Mouse (Mus musculus): ENCODE data around the gene Itgb6. TPM values are rescaled to one million over a fixed set of nuclear protein-coding genes. Genes with fewer than 3 reads are reported as not detected.
A peak's percentile ranks its signal among the peaks of the same experiment; 100 is the strongest.

Itgb6 gene
- total and polyA plus RNA-seq, 2 experiments from 2014 or later = 0.51 to 2.4 TPM

DNA sequence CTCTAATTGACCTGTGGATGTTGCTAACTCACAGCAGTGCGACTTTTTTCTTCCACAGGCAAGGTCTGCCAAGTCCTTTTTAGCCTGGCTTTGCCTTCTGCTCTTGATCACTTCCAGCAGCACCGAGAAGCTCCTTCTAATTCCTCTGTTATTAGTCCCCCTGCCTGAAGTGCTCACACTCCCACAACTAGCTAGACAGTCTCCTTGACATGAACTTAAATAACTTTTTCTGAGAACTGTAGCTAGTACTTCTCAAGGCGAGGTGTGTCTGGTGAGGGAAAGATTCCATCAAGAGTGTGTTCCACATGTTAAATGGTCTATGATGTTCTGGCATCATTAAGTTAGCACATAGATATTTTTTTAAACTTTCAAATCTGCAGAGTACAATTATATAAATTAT is 15.6 kb downstream of the Itgb6 start:
- no peak overlapping the region for H3K27ac ChIP-seq (ENCODE audit: low read depth)
- no peak overlapping the region for H3K9ac ChIP-seq (replicated peaks; ENCODE audit: low read depth, low read length)
- DNase-seq (ENCODE audit: low spot score) (no peak), ATAC-seq (ENCODE audit: insufficient read depth, low read depth) (no peak)
- no peaks in the 10 kb centered on the region for H3K36me3 ChIP-seq (replicated peaks; ENCODE audit: control insufficient read depth, insufficient read depth, low read length)
- no peak overlapping the region for H3K4me2 ChIP-seq (ENCODE audit: low read depth, low read length)
- H3K27me3 ChIP-seq (ENCODE audit: control insufficient read depth, insufficient read depth, low read length) = no peaks in the 10 kb centered on the region
- no peaks in the 10 kb centered on the region for H3K9me3 ChIP-seq (replicated peaks; ENCODE audit: control insufficient read depth, low read length)
- no peak overlapping the region for H3K4me3 ChIP-seq (ENCODE audit: low read depth, low read length)
- H3K4me1 ChIP-seq (ENCODE audit: control insufficient read depth, insufficient read depth) = peaks cover 26% of the 10 kb centered on the region
- 56% methylated on average over 3 of the region's 3 CpGs for WGBS
- TF ChIP-seq EP300 (IDR thresholded peaks at IDR 0.05; ENCODE audit: low read depth) (no peak), CTCF (IDR thresholded peaks at IDR 0.05; ENCODE audit: low read depth) (no peak)

DNA sequence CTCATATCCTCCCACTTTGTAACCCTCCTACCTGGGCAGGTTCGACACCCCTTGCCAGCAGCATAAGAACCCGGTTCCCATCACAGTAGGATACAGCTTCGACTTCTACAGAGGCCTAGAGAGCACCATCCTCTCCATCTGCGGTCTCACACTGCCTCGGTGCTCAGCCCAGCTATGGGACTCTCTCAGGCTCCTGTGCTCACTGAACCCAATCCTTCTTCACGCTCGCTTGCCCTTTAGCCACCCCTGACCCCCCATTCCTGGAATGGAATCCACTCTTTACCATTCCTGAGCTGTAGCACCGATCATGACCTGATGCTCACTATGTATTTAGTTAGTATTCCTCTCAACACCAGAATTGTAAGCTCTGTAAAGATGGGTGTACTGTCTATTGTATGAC is 17.0 kb downstream of the Itgb6 start:
- 94% methylated on average over 8 of the region's 8 CpGs for WGBS
- H3K27me3 ChIP-seq (ENCODE audit: control insufficient read depth, insufficient read depth, low read length) = no peaks in the 10 kb centered on the region
- DNase-seq (ENCODE audit: low spot score) (no peak), ATAC-seq (ENCODE audit: insufficient read depth, low read depth) (no peak)
- H3K36me3 ChIP-seq (replicated peaks; ENCODE audit: control insufficient read depth, insufficient read depth, low read length) = no peaks in the 10 kb centered on the region
- H3K4me2 ChIP-seq (ENCODE audit: low read depth, low read length) = no peak overlapping the region
- no peak overlapping the region for H3K9ac ChIP-seq (replicated peaks; ENCODE audit: low read depth, low read length)
- H3K9me3 ChIP-seq (replicated peaks; ENCODE audit: control insufficient read depth, low read length) = no peaks in the 10 kb centered on the region
- H3K27ac ChIP-seq (ENCODE audit: low read depth) = no peak overlapping the region
- TF ChIP-seq CTCF (IDR thresholded peaks at IDR 0.05; ENCODE audit: low read depth) (no peak), EP300 (IDR thresholded peaks at IDR 0.05; ENCODE audit: low read depth) (no peak)
- H3K4me1 ChIP-seq (ENCODE audit: control insufficient read depth, insufficient read depth) = peaks cover 19% of the 10 kb centered on the region
- H3K4me3 ChIP-seq (ENCODE audit: low read depth, low read length) = no peak overlapping the region

- DNase-seq (ENCODE audit: low spot score) = peak; percentile 53
- Histone ChIP-seq H3K9me3 (replicated peaks; ENCODE audit: control insufficient read depth, low read length) (no peaks in the 10 kb centered on the region), H3K4me3 (ENCODE audit: low read depth, low read length) (no peak overlapping the region), H3K27ac (ENCODE audit: low read depth) (peak overlapping the region; percentile 79), H3K36me3 (replicated peaks; ENCODE audit: control insufficient read depth, insufficient read depth, low read length) (no peaks in the 10 kb centered on the region), H3K27me3 (ENCODE audit: control insufficient read depth, insufficient read depth, low read length) (no peaks in the 10 kb centered on the region), H3K4me1 (ENCODE audit: control insufficient read depth, insufficient read depth) (peaks cover 29% of the 10 kb centered on the region), H3K4me2 (ENCODE audit: low read depth, low read length) (no peak overlapping the region), H3K9ac (replicated peaks; ENCODE audit: low read depth, low read length) (no peak overlapping the region)
- peak; percentile 55; the same call in 1 of the 2 replicates for ATAC-seq (ENCODE audit: insufficient read depth, low read depth)
- TF ChIP-seq CTCF (IDR thresholded peaks at IDR 0.05; ENCODE audit: low read depth) (no peak), EP300 (IDR thresholded peaks at IDR 0.05; ENCODE audit: low read depth) (peak; percentile 50; the same call in 1 of the 2 replicates)
- WGBS = 10% methylated on average over 4 of the region's 4 CpGs
These were observed 19.1 kb downstream of the Itgb6 start for GRCm38 (mm10) chr2:60703315-60703714.

DNA sequence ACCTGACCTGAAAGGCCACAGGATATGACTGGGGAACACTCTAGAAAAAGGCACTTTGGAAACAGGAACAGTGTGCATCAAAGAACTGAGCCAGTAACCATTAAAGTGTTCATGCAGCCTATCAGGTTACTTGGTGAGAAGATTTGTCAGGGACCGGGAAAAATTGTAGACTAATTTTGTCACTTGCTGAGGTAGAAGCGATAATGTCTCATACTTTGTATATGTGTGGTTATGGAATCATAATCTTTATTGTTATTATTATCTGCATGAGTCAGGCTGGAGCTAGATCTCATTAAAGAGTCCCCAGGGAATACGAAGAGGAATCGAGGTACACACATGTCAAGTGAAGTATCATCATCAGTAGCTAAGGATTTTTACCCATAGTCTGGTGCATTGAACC is 21.5 kb downstream of the Itgb6 start:
- Histone ChIP-seq H3K27me3 (ENCODE audit: control insufficient read depth, insufficient read depth, low read length) (no peaks in the 10 kb centered on the region), H3K4me2 (ENCODE audit: low read depth, low read length) (no peak overlapping the region), H3K27ac (ENCODE audit: low read depth) (no peak overlapping the region), H3K36me3 (replicated peaks; ENCODE audit: control insufficient read depth, insufficient read depth, low read length) (no peaks in the 10 kb centered on the region), H3K9me3 (replicated peaks; ENCODE audit: control insufficient read depth, low read length) (no peaks in the 10 kb centered on the region), H3K4me3 (ENCODE audit: low read depth, low read length) (no peak overlapping the region), H3K9ac (replicated peaks; ENCODE audit: low read depth, low read length) (no peak overlapping the region), H3K4me1 (ENCODE audit: control insufficient read depth, insufficient read depth) (peaks cover 37% of the 10 kb centered on the region)
- TF ChIP-seq CTCF (IDR thresholded peaks at IDR 0.05; ENCODE audit: low read depth) (no peak), EP300 (IDR thresholded peaks at IDR 0.05; ENCODE audit: low read depth) (no peak)
- no peak for ATAC-seq (ENCODE audit: insufficient read depth, low read depth)
- DNase-seq (ENCODE audit: low spot score) = no peak
- 77% methylated on average over 4 of the region's 4 CpGs for WGBS

DNA sequence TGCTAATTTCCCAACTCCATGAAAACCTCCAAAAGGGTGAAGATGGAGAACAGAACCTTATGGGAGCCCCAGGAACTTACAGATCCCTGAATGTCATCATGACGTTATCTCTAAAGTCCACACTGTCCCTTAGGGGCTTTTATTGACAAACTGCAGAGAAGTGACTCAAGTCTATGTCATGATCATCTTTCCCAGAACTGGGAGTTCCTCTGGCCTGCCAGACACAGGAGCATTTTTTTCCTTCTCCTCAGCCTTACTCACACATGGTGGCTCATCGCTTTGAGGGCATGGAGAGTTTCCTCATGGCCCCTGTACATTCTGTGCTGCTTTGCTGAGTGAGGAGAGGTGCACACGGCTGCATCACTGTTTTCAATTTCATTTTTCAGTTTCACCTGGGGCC is 22.4 kb downstream of the Itgb6 start:
- Histone ChIP-seq H3K27me3 (ENCODE audit: control insufficient read depth, insufficient read depth, low read length) (no peaks in the 10 kb centered on the region), H3K9ac (replicated peaks; ENCODE audit: low read depth, low read length) (no peak overlapping the region), H3K9me3 (replicated peaks; ENCODE audit: control insufficient read depth, low read length) (no peaks in the 10 kb centered on the region), H3K4me2 (ENCODE audit: low read depth, low read length) (no peak overlapping the region), H3K4me3 (ENCODE audit: low read depth, low read length) (no peak overlapping the region), H3K36me3 (replicated peaks; ENCODE audit: control insufficient read depth, insufficient read depth, low read length) (no peaks in the 10 kb centered on the region), H3K27ac (ENCODE audit: low read depth) (no peak overlapping the region), H3K4me1 (ENCODE audit: control insufficient read depth, insufficient read depth) (peaks cover 37% of the 10 kb centered on the region)
- DNase-seq (ENCODE audit: low spot score) (no peak), ATAC-seq (ENCODE audit: insufficient read depth, low read depth) (no peak)
- 78% methylated on average over 3 of the region's 3 CpGs for WGBS
- no peak for TF ChIP-seq CTCF (IDR thresholded peaks at IDR 0.05; ENCODE audit: low read depth)
- TF ChIP-seq EP300 (IDR thresholded peaks at IDR 0.05; ENCODE audit: low read depth) = no peak

DNA sequence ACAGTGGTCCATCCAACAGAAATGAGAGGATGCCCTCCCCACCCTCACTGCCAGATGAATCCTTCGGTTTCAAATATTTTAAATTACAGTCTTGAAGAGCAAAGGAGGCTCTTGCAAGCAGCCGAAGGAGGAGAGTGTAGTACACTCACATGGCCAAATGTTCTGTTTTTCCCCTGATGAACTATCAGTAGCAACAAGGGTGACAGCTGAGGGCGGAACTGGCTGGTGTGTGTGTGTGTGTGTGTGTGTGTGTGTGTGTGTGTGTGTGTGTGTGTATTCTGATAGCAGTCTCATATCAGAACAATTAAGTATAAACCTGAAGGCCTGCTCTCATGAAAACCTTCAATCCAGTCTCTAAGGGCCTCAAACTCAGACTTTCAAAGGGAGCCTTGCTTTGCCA is 22.9 kb downstream of the Itgb6 start:
- DNase-seq (ENCODE audit: low spot score) = no peak
- H3K27ac ChIP-seq (ENCODE audit: low read depth) = peak overlapping the region; percentile 98; the same call in 1 of the 2 replicates
- H3K4me3 ChIP-seq (ENCODE audit: low read depth, low read length) = no peak overlapping the region
- no peak for ATAC-seq (ENCODE audit: insufficient read depth, low read depth)
- H3K9me3 ChIP-seq (replicated peaks; ENCODE audit: control insufficient read depth, low read length) = no peaks in the 10 kb centered on the region
- WGBS = 78% methylated on average over 3 of the region's 3 CpGs
- no peaks in the 10 kb centered on the region for H3K27me3 ChIP-seq (ENCODE audit: control insufficient read depth, insufficient read depth, low read length)
- no peak overlapping the region for H3K9ac ChIP-seq (replicated peaks; ENCODE audit: low read depth, low read length)
- peaks cover 37% of the 10 kb centered on the region for H3K4me1 ChIP-seq (ENCODE audit: control insufficient read depth, insufficient read depth)
- H3K4me2 ChIP-seq (ENCODE audit: low read depth, low read length) = no peak overlapping the region
- TF ChIP-seq CTCF (IDR thresholded peaks at IDR 0.05; ENCODE audit: low read depth) (no peak), EP300 (IDR thresholded peaks at IDR 0.05; ENCODE audit: low read depth) (no peak)
- H3K36me3 ChIP-seq (replicated peaks; ENCODE audit: control insufficient read depth, insufficient read depth, low read length) = no peaks in the 10 kb centered on the region
